Comparison of ENCODE assay signal across 8 mouse cellular contexts in genomic region chr2:104712486-104712809, GRCm38 (mm10). TPM values are rescaled to one million over a fixed set of nuclear protein-coding genes. Genes with fewer than 3 reads are reported as not detected.
DNase-seq lines count a peak whose midpoint lies in the region; ATAC-seq and TF ChIP-seq lines count a peak whose summit lies in the region.

No protein-coding gene starts in this region.

- peak overlapping the region; percentile 70 for H3K9ac ChIP-seq in liver, embryonic 11.5 days (ENCODE audit: low read depth, low read length)
- peak overlapping the region; percentile 83 for H3K9ac ChIP-seq in stomach, embryonic 16.5 days (ENCODE audit: low read length)

- no peaks in the 10 kb centered on the region for H3K9me3 ChIP-seq in liver, embryonic 11.5 days (ENCODE audit: control insufficient read depth, low read length)
- no peaks in the 10 kb centered on the region for H3K9me3 ChIP-seq in stomach, embryonic 16.5 days (replicated peaks; ENCODE audit: control insufficient read depth, low read length)

- H3K4me2 ChIP-seq in liver, embryonic 11.5 days, result peak overlapping the region; percentile 81
- peak overlapping the region; percentile 74 for H3K4me2 ChIP-seq in stomach, embryonic 16.5 days (ENCODE audit: low read depth, low read length)

- H3K4me1 ChIP-seq in testis, adult 2 months (ENCODE audit: control insufficient read depth, insufficient read depth, low read length), result peaks cover 12% of the 10 kb centered on the region
- no peaks in the 10 kb centered on the region for H3K4me1 ChIP-seq in liver, embryonic 11.5 days (replicated peaks; ENCODE audit: control insufficient read depth, insufficient read depth, low read length)
- H3K4me1 ChIP-seq in stomach, embryonic 16.5 days (ENCODE audit: control insufficient read depth, insufficient read depth, low read length), result peaks cover 13% of the 10 kb centered on the region; the same call in 1 of the 2 replicates

- peak; percentile 18; the same call in 1 of the 2 replicates for ATAC-seq in liver, embryonic 11.5 days (replicated peaks; ENCODE audit: low FRiP score)
- 0 out of 2 replicates have a peak, but pooled peaks have one; percentile 2 for ATAC-seq in stomach, embryonic 16.5 days (ENCODE audit: insufficient read depth, low FRiP score)

- H3K27me3 ChIP-seq in testis, adult 2 months (ENCODE audit: control insufficient read depth, insufficient read depth, low read length), result no peaks in the 10 kb centered on the region
- peaks cover 8% of the 10 kb centered on the region; the same call in 1 of the 2 replicates for H3K27me3 ChIP-seq in liver, embryonic 11.5 days (replicated peaks; ENCODE audit: control insufficient read depth, insufficient read depth, low read length)
- H3K27me3 ChIP-seq in stomach, embryonic 16.5 days (ENCODE audit: control insufficient read depth, insufficient read depth, low read length), result no peaks in the 10 kb centered on the region

- 4% methylated on average over 7 of the region's 7 CpGs for WGBS in liver, embryonic 11.5 days
- WGBS in stomach, embryonic 16.5 days, result 4% methylated on average over 7 of the region's 7 CpGs

- H3K36me3 ChIP-seq in testis, adult 2 months (ENCODE audit: control insufficient read depth, insufficient read depth, low read length), result no peaks in the 10 kb centered on the region
- H3K36me3 ChIP-seq in liver, embryonic 11.5 days (ENCODE audit: control insufficient read depth, insufficient read depth, low read length), result no peaks in the 10 kb centered on the region
- H3K36me3 ChIP-seq in stomach, embryonic 16.5 days (ENCODE audit: control insufficient read depth, insufficient read depth, low read length), result no peaks in the 10 kb centered on the region

- peak; percentile 17 for DNase-seq in adrenal gland, postnatal 25 days
- no peak for DNase-seq in adrenal gland, postnatal 14 days
- DNase-seq in testis, postnatal 10 days (ENCODE audit: low spot score), result no peak
- DNase-seq in liver, embryonic 11.5 days (ENCODE audit: low spot score), result no peak
- no peak for DNase-seq in kidney, postnatal 36 days
- no peak for DNase-seq in adrenal gland, postnatal 4 days (ENCODE audit: low spot score in 2 of 2)

- peak overlapping the region; percentile 34 for H3K27ac ChIP-seq in testis, adult 2 months (ENCODE audit: control insufficient read depth, insufficient read depth, low read depth, low read length)
- H3K27ac ChIP-seq in liver, embryonic 11.5 days (ENCODE audit: low read depth, low read length), result no peak overlapping the region
- H3K27ac ChIP-seq in stomach, embryonic 16.5 days (ENCODE audit: low read length), result peak overlapping the region; percentile 67

- H3K4me3 ChIP-seq in testis, adult 2 months (ENCODE audit: control insufficient read depth, low read depth, low read length), result peak overlapping the region; percentile 85
- peak overlapping the region; percentile 82 for H3K4me3 ChIP-seq in liver, embryonic 11.5 days (ENCODE audit: low read depth, low read length)
- peak overlapping the region; percentile 72 for H3K4me3 ChIP-seq in stomach, embryonic 16.5 days (replicated peaks; ENCODE audit: low read length)

- TF ChIP-seq CTCF in testis, adult 2 months (IDR thresholded peaks at IDR 0.05; ENCODE audit: control insufficient read depth, insufficient read depth, insufficient replicate concordance, low read depth, low read length), result no peak

- no peak for TF ChIP-seq POLR2A in testis, adult 2 months (IDR thresholded peaks at IDR 0.05; ENCODE audit: control insufficient read depth, low read depth, low read length)

RNA-seq across cellular contexts. Expression of gene Tcp11l1, which starts 0.5 kb away (rescaled TPM):
- total RNA-seq in adrenal gland, postnatal 25 days (2021), result 7.7 and 12.2 TPM in 2 replicates
- 9.0 and 10.6 TPM in 2 replicates for total RNA-seq in adrenal gland, postnatal 14 days (2021)
- 3.0 and 3.8 TPM in 2 replicates for polyA plus RNA-seq in testis, adult 2 months (2012; rRNA removed)
- 20.3 and 22.9 TPM in 2 replicates for polyA plus RNA-seq in liver, embryonic 11.5 days (2014; fragmentation: Nextera tagmentation; extraction: Ambion mirVana)
- polyA plus RNA-seq in stomach, embryonic 16.5 days (2015; fragmentation: Nextera tagmentation; extraction: Ambion mirVana), result 25.4 and 25.8 TPM in 2 replicates
- 10 to 100 TPM; 15.5 to 19.3 TPM for total RNA-seq in adrenal gland, postnatal 4 days (2021)

RNA-seq across cellular contexts. Expression of gene Pin1rt1, which starts 3.7 kb away (rescaled TPM):
- total RNA-seq in adrenal gland, postnatal 25 days (2021), result not detected in 2 replicates
- not detected in 2 replicates for total RNA-seq in adrenal gland, postnatal 14 days (2021)
- polyA plus RNA-seq in testis, adult 2 months (2012; rRNA removed), result 3.5 and 4.9 TPM in 2 replicates
- not detected in 2 replicates for polyA plus RNA-seq in liver, embryonic 11.5 days (2014; fragmentation: Nextera tagmentation; extraction: Ambion mirVana)
- polyA plus RNA-seq in stomach, embryonic 16.5 days (2015; fragmentation: Nextera tagmentation; extraction: Ambion mirVana), result 0.19 and 0.20 TPM in 2 replicates
- total RNA-seq in adrenal gland, postnatal 4 days (2021), result not detected

RNA-seq across cellular contexts. Expression of gene Depdc7, which starts 30.2 kb away (rescaled TPM):
- 2.2 TPM in 2 replicates for total RNA-seq in adrenal gland, postnatal 25 days (2021)
- total RNA-seq in adrenal gland, postnatal 14 days (2021), result 1.8 and 5.2 TPM in 2 replicates
- 0.74 and 1.5 TPM in 2 replicates for polyA plus RNA-seq in testis, adult 2 months (2012; rRNA removed)
- polyA plus RNA-seq in liver, embryonic 11.5 days (2014; fragmentation: Nextera tagmentation; extraction: Ambion mirVana), result 10.3 and 12.3 TPM in 2 replicates
- polyA plus RNA-seq in stomach, embryonic 16.5 days (2015; fragmentation: Nextera tagmentation; extraction: Ambion mirVana), result 14.1 and 14.8 TPM in 2 replicates
- 1 to 10 TPM; 4.6 to 5.2 TPM for total RNA-seq in adrenal gland, postnatal 4 days (2021)
